Mouse (Mus musculus) layer of hippocampus, postnatal 25 days (tissue): ENCODE measurements around the gene Uimc1. TPM values are rescaled to one million over a fixed set of nuclear protein-coding genes. Genes with fewer than 3 reads are reported as not detected.
A peak's percentile ranks its signal among the peaks of the same experiment; 100 is the strongest.
"Not testable (repeated sequence)": the region's sequence is repeated elsewhere in the genome, so short reads cannot be mapped to it uniquely, and the experiment has no call there.

Source experiments
- DNase-seq, 2 experiments: peaks; one replicate each; pipeline ENCODE4 v3.0.0; 2022; ENCODE audit warnings: mixed read lengths in 2 of 2, low spot score in 1 of 2; ENCODE audit errors: extremely low spot score in 1 of 2
- total RNA-seq, 2 experiments: library from RNA; stranded (reverse); gene quantifications; 2 replicates each; pipeline ENCODE4 v1.2.3; 2021

Gene Uimc1
- 10 to 100 TPM; 17.8 to 22.1 TPM for total RNA-seq

DNA sequence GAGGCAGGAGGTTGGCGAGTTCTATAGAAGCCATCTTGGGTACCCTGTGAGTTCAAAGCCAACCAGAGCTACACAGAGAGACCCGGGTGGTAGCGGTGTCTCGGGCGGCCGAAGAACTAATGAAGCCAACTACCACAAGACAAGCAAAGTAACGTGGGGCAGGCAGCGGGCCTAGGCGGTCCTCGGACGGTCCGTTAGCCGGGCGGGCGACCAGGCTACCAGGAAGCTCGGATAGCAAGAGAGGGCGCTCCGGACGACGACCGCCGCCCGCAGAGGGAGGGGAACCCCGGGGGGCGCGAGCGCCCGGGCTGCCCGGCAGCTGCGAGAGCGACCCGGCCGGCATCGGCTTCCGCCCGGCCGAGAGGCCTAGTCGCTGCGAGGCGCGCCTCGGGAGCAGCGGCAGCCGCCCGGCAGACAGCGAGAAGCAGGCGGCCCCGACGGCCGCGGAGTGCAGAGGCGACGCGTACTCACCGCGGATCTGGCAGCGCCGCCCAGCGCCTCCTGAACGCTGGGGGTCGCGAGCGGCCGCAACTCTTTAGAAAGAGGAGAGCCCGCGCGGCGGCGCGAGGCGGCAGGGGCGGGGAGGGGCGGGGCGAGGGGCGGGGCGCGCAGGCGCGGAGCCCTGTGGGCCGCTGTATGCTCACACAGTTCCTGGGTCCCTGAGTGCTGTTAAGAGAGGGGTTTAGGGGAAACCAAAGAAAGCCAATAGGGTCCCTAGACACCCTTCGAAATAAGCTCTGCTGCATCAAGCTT, at the start of gene Uimc1:
Uimc1 (minus strand) TSS at position 575 of the 753 bp plus-strand sequence.
- DNase-seq = peak; percentile 72 to 74

DNA sequence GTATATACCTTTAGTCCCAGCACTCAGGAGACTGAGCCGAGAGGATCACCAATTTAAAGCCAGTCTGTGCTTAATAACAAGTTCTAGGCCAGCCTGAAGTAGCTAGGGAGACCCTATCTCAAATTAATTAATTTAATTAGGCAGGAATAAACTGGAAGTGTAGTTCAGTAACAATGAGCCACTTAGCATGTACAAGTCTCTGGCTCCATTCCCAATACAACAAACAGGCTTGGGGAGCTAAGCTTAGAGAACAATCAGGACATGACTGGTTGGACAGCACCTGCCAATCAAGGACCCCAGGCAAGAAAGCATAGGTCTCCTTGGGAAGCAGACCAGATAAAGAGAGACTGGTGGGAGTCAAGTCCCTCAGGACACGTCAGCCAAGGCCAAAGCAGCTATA, 40.2 kb upstream of the Uimc1 start:
- DNase-seq = no peak

DNA sequence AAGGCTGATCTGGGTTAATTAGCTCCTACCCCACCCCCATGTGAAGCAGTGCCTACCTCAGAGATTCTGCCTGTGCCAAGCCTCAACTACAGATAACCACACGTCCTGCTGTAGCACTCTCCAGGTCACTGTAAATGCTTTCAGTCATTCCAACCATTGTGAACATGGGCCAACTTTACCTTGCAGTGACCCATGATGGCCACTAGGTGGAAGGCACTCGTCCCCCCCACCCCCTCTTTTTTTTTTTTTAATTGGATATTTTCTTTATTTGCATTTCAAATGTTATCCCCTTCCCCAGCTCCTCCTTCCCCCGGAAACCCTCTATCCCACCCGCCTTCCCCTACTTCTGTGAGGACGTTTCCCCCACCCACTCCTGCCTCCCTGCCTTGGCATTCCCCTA, 35.3 kb upstream of the Uimc1 start:
- no peak for DNase-seq

DNA sequence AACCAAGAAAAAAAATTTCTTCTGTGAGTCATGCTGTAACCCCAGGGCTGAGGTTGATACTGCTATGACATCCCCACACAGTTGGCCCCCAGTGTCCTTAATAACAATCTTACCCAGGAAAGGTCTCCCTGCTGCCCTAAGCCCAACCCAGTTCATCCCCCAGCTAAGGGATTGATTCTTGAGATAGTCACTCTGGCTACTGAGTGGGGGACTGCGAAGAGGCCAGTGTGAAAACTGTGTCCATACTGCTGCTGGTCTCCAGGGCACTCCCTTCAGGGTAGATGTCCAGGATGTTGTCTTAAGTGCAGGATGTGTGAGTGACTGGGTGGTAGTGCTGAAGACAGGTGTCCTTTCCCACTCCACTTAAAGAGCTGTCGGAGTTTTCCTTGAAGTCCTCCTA, 33.3 kb upstream of the Uimc1 start, which contains the start of gene Gm17617:
Gm17617 (minus strand) TSS at position 101 of the 400 bp plus-strand sequence.
- no peak for DNase-seq

DNA sequence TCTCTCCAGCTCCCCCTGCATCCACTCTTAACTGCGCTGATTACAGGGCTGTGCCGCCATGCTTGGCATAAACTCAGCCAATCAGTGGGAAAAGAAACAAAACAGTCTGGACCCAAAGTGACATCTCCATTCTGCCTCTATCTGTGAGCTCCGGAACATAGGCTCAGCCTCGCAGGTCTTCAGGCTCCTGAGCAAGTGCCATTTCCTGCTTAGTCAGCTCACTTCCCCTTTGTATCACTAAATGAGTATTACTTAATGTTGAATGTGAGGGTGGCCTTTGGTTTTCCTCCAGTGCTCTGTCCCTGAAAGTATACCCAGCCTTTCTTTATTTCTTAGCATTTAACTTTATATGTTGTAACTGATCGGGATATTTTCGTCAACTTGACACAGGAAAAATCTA, 24.8 kb upstream of the Uimc1 start:
- DNase-seq = no peak

DNA sequence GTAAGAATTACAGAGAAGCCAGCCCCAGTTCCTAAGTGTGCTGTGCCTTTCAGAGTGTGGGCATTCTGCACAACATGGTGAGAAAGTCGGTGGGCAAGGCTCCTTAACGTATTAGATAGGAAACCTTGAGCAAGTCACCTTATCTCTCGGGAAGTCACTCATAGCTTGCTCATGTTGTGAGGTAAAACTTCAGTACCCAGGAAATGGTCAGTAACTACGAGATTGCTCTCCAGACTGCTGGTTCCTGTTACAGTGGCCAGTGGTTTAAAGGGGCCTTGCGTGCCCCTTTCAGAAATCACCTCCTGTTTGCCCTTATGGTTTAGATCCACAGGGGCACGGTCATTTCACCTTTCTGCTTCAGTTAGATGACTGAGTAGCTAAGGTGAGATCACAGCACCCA, 14.3 kb upstream of the Uimc1 start:
- no peak for DNase-seq

DNA sequence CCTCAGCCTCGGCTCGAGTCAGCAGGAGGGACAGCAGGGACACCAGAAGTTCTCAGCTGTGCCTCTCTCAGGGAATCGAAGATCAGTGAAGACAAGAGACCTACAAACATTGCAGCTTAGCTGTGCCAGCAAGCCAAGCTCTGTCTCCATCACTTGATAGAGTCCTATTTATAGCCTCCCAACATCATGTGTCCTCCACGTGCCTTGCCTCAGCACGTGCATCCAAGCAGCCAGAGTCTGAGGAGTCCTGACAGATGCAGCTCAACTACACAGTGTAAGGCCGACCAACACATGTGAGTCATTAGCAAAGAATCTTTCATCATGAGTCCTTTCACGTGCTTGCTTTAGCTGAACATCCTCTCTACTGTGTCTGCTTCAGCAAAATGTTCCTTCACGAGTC, 7.6 kb upstream of the Uimc1 start:
- no peak for DNase-seq

DNA sequence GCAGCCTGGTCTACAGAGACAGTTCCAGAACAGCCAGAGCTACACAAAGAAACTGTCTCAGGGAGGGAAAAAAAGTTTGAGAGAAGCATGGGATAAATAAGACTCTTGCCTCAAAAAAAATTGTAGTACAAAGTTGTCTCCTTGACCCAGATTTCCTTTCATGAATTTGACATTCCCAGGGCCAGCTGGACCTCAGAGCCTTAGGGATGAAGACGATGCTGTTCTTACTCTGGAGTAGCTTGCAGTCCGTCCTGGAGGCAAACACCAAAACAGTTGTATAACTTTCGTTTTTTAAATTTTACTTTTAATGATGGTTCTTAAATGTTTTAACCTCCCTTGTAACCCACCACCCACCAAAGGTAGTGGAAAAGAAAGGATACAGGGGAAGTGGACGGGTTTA, 7.0 kb upstream of the Uimc1 start:
- DNase-seq = no peak

DNA sequence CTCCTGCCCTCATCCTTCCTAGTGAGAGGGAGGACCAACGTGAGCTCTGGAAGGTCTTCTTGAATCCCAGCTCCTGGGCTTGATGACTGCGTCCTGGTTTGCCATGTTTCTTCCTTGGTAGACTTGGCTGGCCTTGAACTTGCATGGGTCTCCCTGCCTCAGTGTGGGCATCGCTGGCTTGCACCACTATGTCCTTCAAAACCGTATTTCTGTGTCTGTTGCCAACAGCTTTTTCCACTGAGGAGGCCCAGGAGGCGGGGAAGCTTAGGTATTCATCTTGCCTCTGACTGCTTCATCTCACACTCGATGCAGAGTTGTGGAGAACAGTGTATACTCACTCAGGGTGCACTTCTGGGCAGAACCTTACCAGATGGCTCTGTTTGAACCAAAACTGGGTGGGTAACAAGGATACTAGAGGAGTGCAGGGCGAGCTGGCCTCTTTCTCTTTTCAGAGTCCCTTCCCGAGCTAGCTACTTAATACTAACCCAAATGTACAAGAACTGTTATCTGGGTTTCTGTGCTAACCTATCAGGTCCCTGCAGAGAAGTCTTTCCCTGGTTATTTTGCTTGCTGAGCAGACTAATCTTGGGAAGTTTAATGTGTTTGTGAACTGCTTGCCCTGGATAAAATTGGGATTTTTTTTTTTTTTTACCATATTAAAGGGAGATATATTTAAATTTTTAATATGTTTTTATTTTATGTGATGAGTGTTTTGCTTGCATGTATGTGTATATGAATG, 6.0 kb upstream of the Uimc1 start:
- DNase-seq = no peak

DNA sequence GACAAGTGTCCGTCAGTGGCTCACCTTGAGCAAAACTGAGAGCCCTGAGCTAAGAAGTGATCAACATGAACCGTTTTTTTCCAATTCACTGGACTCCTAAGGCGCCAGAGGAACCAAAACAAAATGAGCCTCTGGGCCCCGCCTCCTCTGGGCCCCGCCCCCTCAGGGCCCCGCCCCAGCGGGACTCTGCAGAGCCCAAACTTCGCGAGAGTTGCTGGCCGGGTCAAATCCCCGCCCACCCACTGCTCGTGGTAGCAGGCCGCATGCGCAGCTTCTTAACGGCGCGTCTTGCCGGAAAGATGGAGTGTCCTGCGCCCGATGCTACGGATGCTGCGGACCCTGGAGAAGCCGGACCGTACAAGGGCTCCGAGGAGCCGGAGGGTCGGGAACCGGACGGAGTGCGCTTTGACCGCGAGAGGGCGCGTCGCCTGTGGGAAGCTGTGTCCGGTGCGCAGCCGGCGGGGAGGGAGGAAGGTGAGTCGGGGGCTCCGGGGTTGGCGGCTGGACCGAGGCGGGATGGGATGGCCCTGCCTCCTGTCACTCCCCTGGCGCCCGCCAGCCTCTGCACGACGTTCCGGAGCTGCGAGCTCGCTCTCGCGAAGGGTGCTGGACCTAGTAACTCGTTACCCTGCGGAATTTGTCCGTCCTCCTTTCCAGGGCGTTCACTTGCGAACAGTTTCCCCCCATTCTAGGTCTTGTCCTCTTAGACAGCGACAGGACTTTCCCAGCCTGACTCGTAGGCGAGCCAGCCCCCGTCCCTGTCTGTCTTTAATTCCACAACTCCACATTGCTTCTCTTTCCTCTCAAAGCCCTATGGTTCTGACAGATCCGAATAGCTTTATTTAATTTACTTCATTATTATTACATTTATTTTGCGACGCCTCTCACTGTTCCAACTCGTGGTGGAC, 5.2 kb upstream of the Uimc1 start, which contains the start of gene Zfp346:
Zfp346 (plus strand) TSS at position 267 of the 908 bp plus-strand sequence.
- DNase-seq = peak; percentile 83 to 88

DNA sequence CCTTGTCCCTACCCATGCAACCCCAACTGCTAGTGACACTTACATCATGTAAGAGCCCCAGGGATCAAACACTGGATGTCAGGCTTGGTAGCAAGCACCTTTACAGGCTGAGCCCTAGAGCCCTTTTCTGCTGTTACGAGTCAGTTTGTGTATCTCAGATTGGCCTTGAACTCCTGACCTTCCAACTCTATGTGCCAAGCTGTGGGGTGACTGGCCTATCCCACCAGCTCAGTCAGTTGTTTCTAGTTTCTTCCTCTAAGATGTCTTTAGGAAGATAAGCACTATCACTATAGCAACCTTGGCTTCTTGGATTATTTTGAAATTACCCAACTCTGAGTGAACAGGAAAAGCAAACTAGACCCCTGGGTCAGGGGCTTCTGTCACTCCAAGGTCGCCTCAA, 3.3 kb upstream of the Uimc1 start:
- no peak for DNase-seq

DNA sequence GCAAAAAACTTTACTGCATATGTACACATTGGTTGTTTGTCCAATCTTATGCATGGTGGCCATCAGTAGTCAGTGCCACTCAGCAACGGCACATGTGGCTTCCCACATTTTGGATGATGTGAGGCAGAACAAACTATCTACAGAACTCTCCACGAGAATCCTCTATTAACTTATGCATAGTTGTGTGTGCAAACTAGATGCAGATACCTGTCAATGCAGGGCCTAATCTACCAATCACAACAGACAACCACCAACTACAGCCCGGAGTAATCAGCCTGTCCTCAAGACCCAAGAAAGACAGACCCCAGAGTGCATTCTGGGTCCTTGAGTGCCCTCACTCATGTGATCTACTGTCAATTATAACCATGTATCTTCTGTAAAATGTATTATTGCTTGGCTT, 2.3 kb upstream of the Uimc1 start:
- no peak for DNase-seq

DNA sequence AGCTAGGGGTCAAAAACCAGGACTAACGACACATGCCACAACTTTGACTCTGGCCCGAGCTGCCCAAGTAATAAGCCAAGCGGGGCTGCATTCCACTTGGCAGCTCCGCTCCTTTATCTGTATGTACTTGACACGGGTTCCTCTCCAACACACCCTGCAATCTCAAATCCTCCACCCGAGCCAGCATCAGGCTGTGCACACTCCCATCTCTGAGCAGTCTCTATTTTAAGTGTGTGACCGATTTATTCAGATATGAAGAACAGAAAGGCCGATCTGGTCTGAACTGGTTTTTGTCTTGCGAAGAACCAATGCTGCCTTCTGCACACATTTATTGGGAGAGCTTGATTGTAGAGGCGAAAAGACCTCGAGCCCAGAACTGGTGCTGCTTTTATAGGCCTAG, 1.5 kb upstream of the Uimc1 start:
- no peak for DNase-seq

DNA sequence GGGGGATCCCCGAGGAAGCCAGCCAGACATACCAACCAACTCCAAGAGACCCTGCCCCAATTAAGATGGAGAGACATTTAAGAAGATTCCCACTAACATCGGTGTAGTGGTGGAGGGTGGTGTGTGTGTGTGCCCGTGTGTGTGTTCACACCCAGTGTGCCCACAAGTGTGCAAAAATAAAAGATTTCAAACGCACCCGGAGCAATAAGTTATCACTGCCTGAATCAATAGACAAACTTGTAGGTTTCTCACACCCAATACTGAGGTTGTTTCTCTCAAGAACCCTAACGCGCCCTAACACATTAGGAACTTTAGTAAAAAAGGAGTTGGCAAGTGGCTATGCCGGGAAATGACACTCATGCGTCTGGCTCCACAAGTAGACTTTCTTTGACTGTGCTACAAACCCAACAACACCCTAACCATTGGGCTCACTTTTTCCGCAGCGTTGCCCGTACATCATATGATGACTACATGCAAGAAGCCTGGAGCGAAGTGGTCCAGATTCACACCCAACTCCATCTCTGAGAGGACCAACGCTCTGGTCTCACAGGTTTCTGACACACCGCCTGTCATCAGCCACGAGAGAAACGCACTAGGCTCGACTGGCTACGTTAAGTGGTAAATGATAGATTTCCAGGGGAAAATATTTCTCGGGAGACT, 904 bp downstream of the Uimc1 start:
- no peak for DNase-seq

DNA sequence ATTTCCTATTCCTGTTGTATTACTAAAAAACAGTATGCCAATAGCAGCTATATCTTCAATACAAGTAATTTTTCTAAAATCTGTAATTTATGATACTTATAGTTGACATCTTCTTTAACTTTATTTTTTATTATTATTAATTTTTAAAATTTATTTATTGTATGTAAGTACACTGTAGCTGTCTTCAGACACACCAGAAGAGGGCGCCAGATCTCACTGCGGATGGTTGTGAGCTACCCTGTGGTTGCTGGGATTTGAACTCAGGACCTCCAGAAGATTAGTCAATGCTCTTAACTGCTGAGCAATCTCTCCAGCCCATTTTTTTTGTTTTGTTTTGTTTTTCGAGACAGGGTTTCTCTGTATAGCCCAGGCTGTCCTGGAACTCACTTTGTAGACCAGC, 2.3 kb downstream of the Uimc1 start:
- DNase-seq = not testable (repeated sequence)

DNA sequence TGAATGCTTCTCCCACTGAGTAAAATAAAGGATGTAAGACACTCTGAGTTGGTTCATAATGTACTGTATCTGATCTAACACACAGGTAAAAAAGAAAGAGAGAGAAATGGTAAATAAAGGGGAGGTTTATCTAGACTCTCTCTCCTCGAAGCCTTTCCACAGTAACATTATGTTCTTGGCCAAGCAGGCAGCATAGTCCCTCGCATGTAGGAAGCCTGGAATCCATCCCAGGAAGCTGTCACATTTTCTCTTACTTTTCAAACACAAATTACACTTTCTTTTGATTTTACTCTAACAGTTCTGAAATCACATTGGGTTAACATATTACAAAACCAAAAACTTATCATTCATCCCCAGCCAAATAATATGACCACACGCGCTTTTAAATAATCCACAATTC, 7.5 kb downstream of the Uimc1 start:
- no peak for DNase-seq

DNA sequence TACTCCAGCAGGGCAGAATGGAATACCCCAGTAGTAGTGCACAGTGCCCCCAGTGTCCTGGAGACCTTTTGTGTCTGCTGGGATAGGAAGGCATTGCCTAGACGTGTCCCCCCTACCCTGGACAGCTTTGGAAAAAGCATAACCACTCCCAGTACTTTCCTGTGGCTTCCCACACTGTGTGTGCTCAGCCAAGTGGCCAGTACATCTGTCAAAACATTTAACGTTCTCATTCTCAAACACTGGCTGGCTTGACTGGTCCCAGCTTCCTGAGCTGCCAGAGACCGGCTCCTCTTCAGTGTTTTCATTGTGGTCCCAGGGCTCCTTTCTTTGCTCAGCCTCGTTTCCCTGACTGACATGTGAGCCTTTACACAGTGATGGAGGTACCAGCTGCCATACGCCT, 24.5 kb downstream of the Uimc1 start:
- DNase-seq = no peak

DNA sequence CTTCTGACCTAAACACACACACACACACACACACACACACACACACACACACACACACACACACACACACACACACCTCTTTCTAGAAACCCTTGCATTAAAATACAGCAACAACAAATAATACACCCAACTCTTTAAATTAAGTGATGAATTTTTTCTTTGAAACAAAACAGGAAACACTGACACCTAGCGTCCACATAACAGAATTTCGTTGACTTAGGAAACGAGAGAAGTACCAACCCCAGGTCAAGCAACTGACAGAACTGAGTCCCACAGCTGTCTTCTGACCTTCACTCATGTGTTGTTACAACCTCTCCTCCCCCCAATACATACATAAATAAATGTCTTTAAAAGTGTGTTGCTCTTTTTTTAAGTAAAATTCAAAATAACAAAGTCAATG, 28.8 kb downstream of the Uimc1 start:
- no peak for DNase-seq

DNA sequence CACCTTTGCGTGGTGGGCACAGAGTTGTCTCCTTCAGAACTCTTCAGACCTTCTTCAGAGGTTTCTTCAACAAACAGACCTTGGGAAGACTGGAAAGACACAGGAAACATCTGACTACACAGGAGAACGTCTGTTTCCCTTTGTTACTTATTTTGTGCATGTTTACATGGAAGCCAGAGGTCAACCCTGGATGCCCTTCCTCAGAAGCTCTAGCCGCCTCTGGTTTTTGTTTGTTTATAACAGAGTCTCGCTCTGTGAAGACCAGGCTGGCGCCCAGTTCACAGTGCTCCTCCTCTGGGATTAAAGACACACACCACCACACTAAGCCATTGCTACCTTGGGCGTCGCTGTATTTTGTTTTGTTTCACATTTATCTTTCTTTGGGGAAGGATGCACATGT, 30.4 kb downstream of the Uimc1 start:
- DNase-seq = no peak

DNA sequence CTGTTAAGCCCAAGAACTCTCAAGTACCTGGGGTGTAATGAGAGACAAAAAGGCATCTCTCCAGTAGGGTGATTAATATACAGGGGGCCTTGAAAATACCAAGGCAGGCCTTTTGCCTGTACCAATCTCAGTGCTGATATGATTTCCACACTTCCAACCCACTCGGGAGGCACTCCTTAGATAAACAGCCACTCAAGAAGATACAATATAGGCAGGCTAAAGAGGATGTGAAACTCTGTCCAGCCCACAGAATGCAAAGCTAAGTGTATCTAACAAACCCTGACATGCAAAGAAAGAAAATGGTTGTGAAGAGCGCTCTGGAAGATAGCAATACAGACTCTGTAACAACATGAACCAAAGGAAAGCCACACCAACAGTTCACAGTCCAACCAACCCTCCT, 36.8 kb downstream of the Uimc1 start:
- DNase-seq = no peak
